ENCODE assay signal across 8 mouse cellular contexts in genomic region chr1:77972301-77972717, GRCm38 (mm10).
DNase-seq lines count a peak whose midpoint lies in the region; ATAC-seq lines count a peak whose summit lies in the region.

No protein-coding gene starts in this region.

- ATAC-seq in heart, embryonic 11.5 days (replicated peaks; ENCODE audit: insufficient number of reproducible peaks, low FRiP score, low TSS enrichment): no peak

- H3K4me1 ChIP-seq in heart, embryonic 11.5 days (ENCODE audit: control insufficient read depth, insufficient read depth, low read length): no peaks in the 10 kb centered on the region

- H3K9me3 ChIP-seq in heart, embryonic 11.5 days (replicated peaks; ENCODE audit: control insufficient read depth, low read length): no peaks in the 10 kb centered on the region

- H3K9ac ChIP-seq in heart, embryonic 11.5 days (ENCODE audit: low read depth, low read length): no peak overlapping the region

- H3K36me3 ChIP-seq in heart, embryonic 11.5 days (ENCODE audit: control insufficient read depth, insufficient read depth, low read length): no peaks in the 10 kb centered on the region

- no peak overlapping the region for H3K4me3 ChIP-seq in heart, embryonic 11.5 days (ENCODE audit: low read depth, low read length)

- no peak overlapping the region for H3K27ac ChIP-seq in heart, embryonic 11.5 days (ENCODE audit: low read depth, low read length)

- peaks cover 13% of the 10 kb centered on the region for H3K27me3 ChIP-seq in heart, embryonic 11.5 days (ENCODE audit: control insufficient read depth, insufficient read depth, low read length)

- peak; percentile 2 to 11 for DNase-seq in B cell, adult 2 months
- DNase-seq in NIH3T3 (ENCODE audit: low read depth): peak; percentile 63
- DNase-seq in cerebellum, postnatal 25 days: peak; percentile 46 to 68
- DNase-seq in kidney, postnatal 10 days: peak; percentile 75
- DNase-seq in lung, postnatal 10 days: peak; percentile 54
- peak; percentile 37 for DNase-seq in right cerebral cortex, adult 18-20 months
- no peak for DNase-seq in T-cell, adult 2 months (ENCODE audit: low spot score)

- peak overlapping the region; percentile 42 for H3K4me2 ChIP-seq in heart, embryonic 11.5 days

- WGBS in heart, embryonic 11.5 days (ENCODE audit: insufficient replicate concordance): 12% methylated on average over 9 of the region's 9 CpGs
